Mouse (Mus musculus): ENCODE results near the gene Sapcd1. TPM values are rescaled to one million over a fixed set of nuclear protein-coding genes. Genes with fewer than 3 reads are reported as not detected.
A peak's percentile ranks its signal among the peaks of the same experiment; 100 is the strongest.

Sapcd1 gene
- total RNA-seq, 4 experiments from 2014 or later: not detected

GRCm38 (mm10) chr17:35029691-35030532 is 2.1 kb upstream of the Sapcd1 start:
- DNase-seq (ENCODE audit: low spot score): no peak

DNA sequence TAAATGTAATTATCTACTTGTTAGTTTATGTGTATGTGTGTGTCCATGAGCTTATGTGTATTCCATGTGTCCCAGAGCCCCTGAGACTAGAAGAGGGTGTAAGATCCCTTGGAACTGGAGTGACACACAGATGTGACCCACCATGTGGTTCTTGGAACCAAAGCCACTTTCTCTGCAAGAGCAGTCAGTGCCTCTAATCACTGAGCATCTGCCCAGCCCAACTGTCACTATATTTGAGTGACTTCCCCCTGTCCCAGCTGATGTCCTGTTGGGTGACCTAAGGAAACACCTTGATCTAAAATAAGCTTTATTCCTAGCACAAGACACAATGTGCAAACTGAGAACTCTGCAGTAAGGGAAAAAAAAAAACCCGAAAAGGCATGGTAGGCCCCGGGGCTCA is 499 bp upstream of the Sapcd1 start:
- no peak for DNase-seq (ENCODE audit: low spot score)

GRCm38 (mm10) chr17:35026206-35026605 is 1.6 kb downstream of the Sapcd1 start:
- DNase-seq (ENCODE audit: low spot score): no peak

DNA sequence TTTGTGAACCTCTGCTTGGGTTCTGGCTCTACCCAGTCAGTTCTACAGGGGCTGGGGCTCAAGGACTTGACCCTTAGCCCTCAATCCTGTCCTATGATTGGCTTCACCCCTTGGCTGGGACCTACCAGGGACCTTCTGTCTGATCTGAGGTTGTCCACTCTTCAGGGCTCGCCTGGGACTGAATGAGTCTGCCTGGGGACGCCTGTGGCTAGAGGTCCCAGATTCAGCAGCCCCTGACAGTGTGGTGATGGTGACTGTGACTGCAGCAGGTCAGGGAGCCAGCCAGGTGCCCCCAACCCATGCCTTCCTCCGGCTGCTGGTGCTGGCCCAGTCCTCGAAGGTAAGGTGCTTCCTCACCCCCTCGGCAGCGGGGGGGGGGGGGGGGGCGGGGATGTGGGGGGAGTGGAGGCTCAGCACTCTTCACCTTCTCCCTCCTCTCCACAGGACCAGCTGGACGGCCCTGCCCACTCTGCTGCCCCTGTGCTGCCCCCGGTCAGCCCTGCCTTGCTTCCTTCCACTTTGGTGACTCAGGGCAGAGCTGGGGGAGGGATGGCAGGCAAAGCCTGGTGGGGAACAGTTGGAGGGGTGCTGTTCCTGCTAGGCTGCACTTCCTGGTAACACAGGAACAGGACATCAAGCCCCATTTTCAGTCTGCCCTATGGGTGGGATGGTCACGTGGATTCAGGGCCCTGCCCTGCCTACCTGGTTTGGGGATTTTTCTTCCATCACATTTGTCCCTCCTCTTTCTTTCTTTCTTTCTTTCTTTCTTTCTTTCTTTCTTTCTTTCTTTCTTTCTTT is 2.9 kb downstream of the Sapcd1 start:
- no peak for DNase-seq (ENCODE audit: low spot score)

- no peak for DNase-seq (ENCODE audit: low spot score)
Measured at GRCm38 (mm10) chr17:35024261-35024660, 3.6 kb downstream of the Sapcd1 start.

DNA sequence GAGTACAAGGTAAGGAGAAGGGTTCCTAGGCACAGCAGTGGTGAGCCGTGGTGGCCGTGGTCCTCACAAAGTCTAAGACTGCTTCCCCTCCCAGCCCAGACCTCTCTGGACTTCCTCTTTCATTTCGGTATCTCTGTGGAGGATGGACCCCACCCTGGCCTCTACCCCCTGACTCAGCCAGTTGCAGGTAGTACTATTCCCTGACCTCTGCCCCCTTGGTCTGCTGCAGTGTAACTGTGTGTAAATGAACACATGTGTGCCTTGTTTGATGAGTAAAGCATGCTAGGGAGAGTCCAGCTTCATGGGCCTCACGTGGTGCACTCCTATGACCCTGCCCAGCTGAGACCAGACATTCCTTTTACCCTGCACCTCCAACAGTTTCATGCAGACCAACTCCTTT is 4.1 kb downstream of the Sapcd1 start:
- no peak for DNase-seq (ENCODE audit: low spot score)

DNA sequence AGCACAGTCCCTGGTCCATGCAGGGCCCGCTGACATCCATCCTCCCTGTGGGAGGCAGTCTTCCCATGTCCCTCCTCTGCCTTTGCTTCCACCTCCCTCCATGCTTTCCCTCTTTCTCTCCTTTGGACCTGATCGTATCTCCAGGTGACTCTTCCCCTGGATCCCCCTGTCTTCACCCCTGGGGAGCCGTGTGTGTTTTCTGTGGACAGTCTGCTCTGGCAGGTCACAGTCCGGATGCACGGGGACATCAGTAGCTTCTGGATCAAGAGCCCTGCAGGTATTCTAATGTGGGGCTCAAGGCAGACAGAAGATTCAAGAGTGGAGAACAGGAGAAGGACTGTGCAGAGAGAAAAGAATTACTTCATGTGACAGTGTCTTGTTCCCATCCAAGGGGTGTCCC is 4.6 kb downstream of the Sapcd1 start:
- no peak for DNase-seq (ENCODE audit: low spot score)

DNA sequence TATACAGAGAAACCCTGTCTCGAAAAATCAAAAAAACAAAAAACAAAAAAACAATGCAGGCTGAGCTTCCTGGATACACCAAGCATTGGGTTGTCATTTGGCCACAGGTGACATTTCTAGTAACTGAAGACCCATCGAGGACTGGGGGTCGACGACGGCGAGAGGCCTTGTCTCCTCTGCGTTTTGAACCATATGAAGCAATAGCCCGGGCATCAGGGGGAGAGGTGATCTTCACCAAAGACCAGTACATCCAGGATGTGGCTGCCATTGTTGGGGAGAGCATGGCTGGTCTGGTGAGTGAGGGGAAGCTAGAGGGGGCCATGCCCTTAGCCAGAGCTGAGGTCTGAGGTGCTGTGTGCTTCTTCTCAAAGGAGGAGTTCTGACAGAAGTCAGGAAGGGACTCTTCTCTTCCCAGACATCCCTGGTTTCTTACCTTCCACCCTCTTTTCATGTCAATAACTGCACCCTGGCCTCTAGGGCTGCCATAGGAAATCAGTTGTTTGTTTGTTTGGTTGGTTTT is 5.2 kb downstream of the Sapcd1 start:
- no peak for DNase-seq (ENCODE audit: low spot score)

DNA sequence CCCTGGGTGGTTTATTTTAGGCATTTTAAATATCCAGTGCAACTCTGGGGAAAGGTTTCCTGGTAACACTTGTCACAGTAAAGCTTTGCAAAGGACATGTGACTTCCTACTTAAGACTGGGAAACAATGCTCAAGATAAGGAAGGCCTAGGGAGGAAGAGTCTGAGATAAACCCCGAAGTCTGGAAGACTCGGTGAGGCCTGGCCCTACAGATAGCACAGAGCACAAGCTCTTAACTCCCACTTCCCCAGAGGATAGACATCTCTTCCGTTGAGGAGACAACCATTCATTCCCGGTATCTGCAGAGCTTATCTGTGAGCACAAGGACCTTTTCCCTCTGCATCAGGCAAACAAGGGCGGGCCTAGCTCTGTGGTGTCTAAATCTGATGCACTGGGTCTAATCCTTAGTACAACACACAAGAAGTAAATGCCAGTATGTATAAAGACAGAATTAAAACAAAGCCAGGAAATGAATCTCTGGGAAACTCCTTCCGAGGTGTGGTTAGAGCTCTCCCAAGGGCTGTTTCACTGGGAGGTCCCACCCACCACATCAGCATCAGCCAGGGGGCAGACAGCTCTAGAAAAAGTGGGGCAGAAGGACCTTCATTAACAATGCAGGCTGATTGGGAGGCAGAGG is 5.9 kb downstream of the Sapcd1 start:
- DNase-seq (ENCODE audit: low spot score): peak; percentile 59

DNA sequence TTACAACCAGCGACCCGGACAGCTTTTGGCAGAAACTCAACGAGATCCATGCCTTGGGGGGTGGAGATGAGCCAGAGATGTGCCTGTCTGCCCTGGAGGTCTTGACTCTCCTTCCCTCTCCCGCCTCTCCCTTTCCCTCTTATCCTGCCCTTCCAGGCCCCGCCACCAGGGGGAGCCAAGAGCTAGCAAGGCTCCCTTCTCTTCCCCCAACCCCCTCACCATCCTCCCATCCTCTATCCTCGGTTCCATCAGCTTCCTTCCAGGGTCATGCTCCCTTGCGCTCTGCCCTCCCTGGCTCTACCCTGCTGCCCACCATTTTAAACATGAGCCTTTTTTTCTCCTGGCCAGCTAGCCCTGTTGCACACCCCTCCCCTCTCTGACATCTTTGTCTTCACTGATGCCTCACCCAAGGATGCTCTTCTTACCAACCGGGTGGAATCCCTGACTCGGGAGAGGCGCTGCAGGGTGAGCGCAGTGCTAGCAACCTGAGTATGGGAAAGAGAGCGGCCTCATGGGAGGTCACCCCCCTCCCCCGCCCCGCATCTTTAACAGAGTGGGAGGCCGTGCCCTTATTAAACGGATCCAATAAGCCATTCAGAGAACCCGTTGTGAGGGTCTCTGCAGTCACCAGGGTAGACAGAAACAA is 6.5 kb downstream of the Sapcd1 start:
- peak; percentile 91 for DNase-seq (ENCODE audit: low spot score)

DNA sequence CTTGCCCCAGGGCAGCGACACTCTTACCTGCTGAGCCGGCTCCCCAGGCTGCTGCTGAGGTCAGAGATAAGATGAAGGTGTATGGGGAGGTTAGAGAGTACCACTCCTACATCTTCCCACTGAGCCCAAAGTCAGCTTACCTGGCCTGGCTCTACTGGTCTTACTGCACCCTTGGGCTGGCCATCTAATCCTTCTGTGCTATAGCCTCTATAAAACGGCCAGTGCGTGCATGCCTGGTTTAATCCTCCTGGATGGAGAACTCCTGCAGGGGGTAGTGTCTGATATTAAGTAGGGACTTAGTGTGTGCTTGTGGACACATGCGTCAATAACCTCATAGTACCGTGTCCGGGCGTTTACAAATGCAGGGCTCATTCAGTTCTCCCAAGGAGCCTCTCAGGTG is 7.3 kb downstream of the Sapcd1 start:
- DNase-seq (ENCODE audit: low spot score): no peak

DNA sequence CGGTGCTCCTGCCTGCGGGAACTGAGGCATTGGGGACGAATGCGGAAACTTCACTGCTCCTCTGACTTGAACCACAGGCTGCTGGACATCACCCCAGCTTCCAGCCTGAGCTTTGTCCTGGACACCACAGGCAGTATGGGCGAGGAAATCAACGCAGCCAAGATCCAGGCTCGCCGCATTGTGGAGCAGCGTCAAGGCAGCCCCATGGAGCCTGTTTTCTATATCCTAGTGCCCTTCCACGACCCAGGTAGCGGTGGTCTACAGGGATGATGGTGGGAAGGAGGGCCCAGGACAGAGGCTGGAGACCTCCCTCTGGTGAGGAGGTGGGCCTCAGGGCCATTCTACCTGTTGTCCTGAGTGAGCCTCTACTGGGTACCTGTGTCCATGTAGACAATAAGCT is 7.9 kb downstream of the Sapcd1 start:
- no peak for DNase-seq (ENCODE audit: low spot score)

DNA sequence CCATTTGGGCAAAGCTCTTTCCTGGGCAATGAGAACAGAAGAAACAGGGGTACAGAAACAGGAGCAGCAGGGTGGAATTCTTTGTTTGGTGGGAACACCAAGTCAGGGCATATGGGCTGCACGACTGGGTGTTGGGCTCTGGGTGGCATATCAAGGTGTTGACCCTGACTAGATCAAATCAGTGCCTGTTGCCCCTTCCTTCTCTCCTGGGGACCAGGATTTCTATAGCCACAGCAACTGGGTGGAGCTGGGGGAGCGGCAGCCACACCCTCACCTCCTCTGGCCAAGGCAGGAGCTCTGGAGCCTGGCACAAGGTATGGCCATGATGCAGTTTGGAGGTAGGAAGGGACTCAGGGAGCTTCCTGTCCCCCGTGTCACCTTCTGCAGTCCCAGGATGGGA is 9.6 kb downstream of the Sapcd1 start:
- no peak for DNase-seq (ENCODE audit: low spot score)

- DNase-seq (ENCODE audit: low spot score): no peak
Measured at GRCm38 (mm10) chr17:35017706-35018030, 10.1 kb downstream of the Sapcd1 start.

GRCm38 (mm10) chr17:35016791-35017705 is 10.8 kb downstream of the Sapcd1 start:
- DNase-seq (ENCODE audit: low spot score): no peak

DNA sequence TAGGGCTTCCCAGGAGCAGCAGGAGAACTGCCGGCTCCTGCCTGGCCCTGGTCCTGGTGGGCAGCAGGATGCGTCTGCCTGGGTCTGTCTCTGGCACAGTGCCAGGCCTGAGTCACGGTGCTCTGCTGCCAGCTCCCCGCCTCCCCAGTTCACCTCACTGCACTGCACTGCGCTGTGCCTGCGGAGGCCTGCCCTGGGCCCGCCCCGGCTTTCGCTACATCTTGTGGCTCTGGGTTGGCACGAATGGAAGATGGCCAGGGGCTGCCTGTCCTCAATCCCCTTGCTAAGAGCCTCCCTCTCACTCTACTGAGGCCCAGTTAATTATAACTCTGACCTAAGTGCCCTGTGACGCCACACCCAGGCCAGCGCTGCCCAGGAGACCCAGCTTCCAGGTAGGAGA is 11.4 kb downstream of the Sapcd1 start, which contains the start of gene Vwa7:
Gene Vwa7, plus strand, starts transcription at position 204 of the 400 bp plus-strand sequence.
- DNase-seq (ENCODE audit: low spot score): no peak

- no peak for DNase-seq (ENCODE audit: low spot score)
Measured at GRCm38 (mm10) chr17:35015296-35015695, 12.5 kb downstream of the Sapcd1 start.

DNA sequence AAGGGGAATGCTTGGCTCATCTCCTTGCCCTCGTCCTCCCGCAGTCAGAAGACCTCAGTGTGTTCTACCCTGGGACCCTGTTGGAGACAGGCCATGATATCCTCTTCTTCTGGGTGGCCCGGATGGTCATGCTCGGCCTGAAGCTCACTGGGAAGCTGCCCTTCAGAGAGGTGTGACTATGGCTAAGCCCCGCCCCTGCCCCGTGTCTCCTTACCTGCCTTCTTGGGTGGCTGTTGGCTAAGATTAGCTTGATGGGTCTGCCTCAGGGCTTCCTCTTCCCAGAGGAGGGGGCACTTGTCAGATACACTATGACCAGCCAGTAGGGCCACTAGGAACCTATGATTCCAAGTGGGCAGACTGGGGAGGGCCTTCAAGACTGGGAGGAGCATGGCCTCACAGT is 14.6 kb downstream of the Sapcd1 start:
- DNase-seq (ENCODE audit: low spot score): no peak

DNA sequence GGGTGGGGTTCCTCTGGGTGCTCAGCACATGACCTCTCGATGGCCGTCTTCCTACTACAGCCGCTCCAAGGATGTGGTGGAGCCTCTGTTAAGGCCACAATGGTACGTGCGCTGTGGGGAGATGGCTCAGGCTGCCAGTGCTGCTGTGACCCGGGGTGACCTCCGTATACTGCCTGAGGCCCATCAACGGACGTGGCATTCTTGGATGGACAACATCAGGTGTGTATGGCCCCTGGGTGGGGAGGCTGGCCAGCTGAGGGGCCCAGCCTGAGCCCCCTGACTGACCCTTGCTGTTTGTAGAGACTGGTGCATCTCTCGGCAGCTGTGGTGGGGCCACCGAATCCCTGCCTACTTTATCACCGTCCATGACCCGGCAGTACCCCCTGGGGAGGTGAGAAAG is 15.4 kb downstream of the Sapcd1 start:
- no peak for DNase-seq (ENCODE audit: low spot score)

DNA sequence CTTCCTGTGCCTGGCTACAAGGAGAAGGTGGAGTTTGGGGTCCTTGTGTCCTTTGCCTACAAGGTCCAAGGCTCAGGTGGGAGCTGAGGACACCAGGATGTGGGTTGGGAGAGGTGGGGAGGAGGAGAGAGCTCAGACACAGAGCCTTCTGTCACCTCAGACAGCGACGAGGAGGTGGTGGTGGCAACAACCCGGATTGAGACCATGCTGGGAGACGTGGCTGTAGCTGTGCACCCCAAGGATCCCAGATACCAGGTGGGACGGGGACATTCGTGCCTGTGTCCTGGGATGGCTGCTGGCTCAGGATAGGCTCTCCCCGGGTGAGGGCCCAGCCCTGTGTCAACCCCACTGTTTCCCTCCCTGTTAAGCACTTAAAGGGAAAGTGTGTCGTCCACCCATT is 16.4 kb downstream of the Sapcd1 start:
- DNase-seq (ENCODE audit: low spot score): no peak

GRCm38 (mm10) chr17:35009586-35009985 is 18.2 kb downstream of the Sapcd1 start:
- no peak for DNase-seq (ENCODE audit: low spot score)
